Mouse (Mus musculus): Measurements from ENCODE around the gene D130043K22Rik.

Gene D130043K22Rik

GRCm38 (mm10) chr13:24844983-24845955 lies at the start of gene D130043K22Rik:
TSS of gene D130043K22Rik (plus strand) at chr13:24845135.
- DNase-seq = peak; percentile 71

- DNase-seq = no peak
These were observed 46.2 kb upstream of the D130043K22Rik start for GRCm38 (mm10) chr13:24798686-24799085.

GRCm38 (mm10) chr13:24799378-24799777 lies 45.6 kb upstream of the D130043K22Rik start:
- no peak for DNase-seq

GRCm38 (mm10) chr13:24799925-24800673 lies 44.8 kb upstream of the D130043K22Rik start:
- no peak for DNase-seq

- peak; percentile 93 for DNase-seq
These were observed 44.1 kb upstream of the D130043K22Rik start for GRCm38 (mm10) chr13:24800674-24801307.

- DNase-seq = peak; percentile 63
These were observed 43.5 kb upstream of the D130043K22Rik start, which contains the start of gene BC005537 for GRCm38 (mm10) chr13:24801308-24801921. TSS of gene BC005537 (plus strand) at chr13:24801657.

GRCm38 (mm10) chr13:24802131-24802691 lies 42.7 kb upstream of the D130043K22Rik start:
- no peak for DNase-seq

GRCm38 (mm10) chr13:24803196-24803595 lies 41.7 kb upstream of the D130043K22Rik start:
- DNase-seq = no peak

- no peak for DNase-seq
These were observed 38.9 kb upstream of the D130043K22Rik start for GRCm38 (mm10) chr13:24806079-24806478.

GRCm38 (mm10) chr13:24812521-24812920 lies 32.4 kb upstream of the D130043K22Rik start:
- no peak for DNase-seq

- DNase-seq = no peak
These were observed 30.3 kb upstream of the D130043K22Rik start for GRCm38 (mm10) chr13:24814616-24815015.

- DNase-seq = peak; percentile 9
These were observed 28.5 kb upstream of the D130043K22Rik start for GRCm38 (mm10) chr13:24816125-24817092.

GRCm38 (mm10) chr13:24819931-24820330 lies 25.0 kb upstream of the D130043K22Rik start:
- no peak for DNase-seq

GRCm38 (mm10) chr13:24822663-24823343 lies 22.1 kb upstream of the D130043K22Rik start:
- no peak for DNase-seq

GRCm38 (mm10) chr13:24824647-24825046 lies 20.3 kb upstream of the D130043K22Rik start:
- no peak for DNase-seq

- DNase-seq = no peak
These were observed 19.3 kb upstream of the D130043K22Rik start for GRCm38 (mm10) chr13:24825587-24825986.

GRCm38 (mm10) chr13:24826116-24826515 lies 18.8 kb upstream of the D130043K22Rik start:
- DNase-seq = no peak

- no peak for DNase-seq
These were observed 14.1 kb upstream of the D130043K22Rik start for GRCm38 (mm10) chr13:24830756-24831352.

GRCm38 (mm10) chr13:24831353-24832130 lies 13.4 kb upstream of the D130043K22Rik start, which contains the start of the genes Acot13 and Tdp2:
TSS of gene Acot13 (minus strand) at chr13:24831540.
TSS of gene Tdp2 (plus strand) at chr13:24831679.
- peak; percentile 94 for DNase-seq

All from right cerebral cortex, postnatal 14 days (tissue).